Mouse (Mus musculus): ENCODE data around the gene Pilra.

The Pilra gene

GRCm38 (mm10) chr5:137825030-137825429 is 11.1 kb downstream of the Pilra start:
- intact Hi-C loops (cut with DNase I) = no loop called here

GRCm38 (mm10) chr5:137823455-137824045 is 12.5 kb downstream of the Pilra start:
- intact Hi-C loops (cut with DNase I) = no loop called here

- intact Hi-C loops (cut with DNase I) = no loop called here
These were observed 13.5 kb downstream of the Pilra start for GRCm38 (mm10) chr5:137822602-137823001.

GRCm38 (mm10) chr5:137822126-137822525 is 14.0 kb downstream of the Pilra start:
- intact Hi-C loops (cut with DNase I) = no loop called here

- intact Hi-C loops (cut with DNase I) = no loop called here
These were observed 18.4 kb downstream of the Pilra start for GRCm38 (mm10) chr5:137817466-137818222.

GRCm38 (mm10) chr5:137808316-137808715 is 27.8 kb downstream of the Pilra start:
- intact Hi-C loops (cut with DNase I) = no loop called here

- intact Hi-C loops (cut with DNase I) = no loop called here
These were observed 29.9 kb downstream of the Pilra start for GRCm38 (mm10) chr5:137806158-137806557.

- intact Hi-C loops (cut with DNase I) = no loop called here
These were observed 35.2 kb downstream of the Pilra start for GRCm38 (mm10) chr5:137800917-137801316.

- intact Hi-C loops (cut with DNase I) = loop anchor here (10.0 kb wide), 1 partner anchor 148 kb away; no protein-coding TSS in a partner anchor
These were observed 39.5 kb downstream of the Pilra start for GRCm38 (mm10) chr5:137796606-137797005.

GRCm38 (mm10) chr5:137791553-137791952 is 44.5 kb downstream of the Pilra start:
- intact Hi-C loops (cut with DNase I) = loop anchor here (2.0 to 10.0 kb wide), 2 partner anchors 85 to 153 kb away; no protein-coding TSS in a partner anchor

- intact Hi-C loops (cut with DNase I) = no loop called here
These were observed 47.0 kb downstream of the Pilra start for GRCm38 (mm10) chr5:137788946-137789531.

- intact Hi-C loops (cut with DNase I) = no loop called here
These were observed 47.9 kb downstream of the Pilra start for GRCm38 (mm10) chr5:137788171-137788570.

GRCm38 (mm10) chr5:137787151-137787928 is 48.7 kb downstream of the Pilra start, which contains the start of the genes Mepce and Zcwpw1:
Gene Mepce, minus strand, starts transcription at chr5:137787655.
Gene Zcwpw1, plus strand, starts transcription at chr5:137787798.
- intact Hi-C loops (cut with DNase I) = no loop called here

GRCm38 (mm10) chr5:137786109-137786942 is 49.8 kb downstream of the Pilra start:
- intact Hi-C loops (cut with DNase I) = no loop called here

GRCm38 (mm10) chr5:137785164-137786031 is 50.7 kb downstream of the Pilra start:
- intact Hi-C loops (cut with DNase I) = no loop called here

- intact Hi-C loops (cut with DNase I) = no loop called here
These were observed 51.5 kb downstream of the Pilra start for GRCm38 (mm10) chr5:137784546-137784945.

GRCm38 (mm10) chr5:137783901-137784540 is 52.1 kb downstream of the Pilra start:
- intact Hi-C loops (cut with DNase I) = no loop called here

GRCm38 (mm10) chr5:137782776-137783522 is 53.1 kb downstream of the Pilra start:
- intact Hi-C loops (cut with DNase I) = no loop called here

All from adrenal gland (tissue).